ENCODE assay signal across 8 mouse cellular contexts in genomic region chr8:70476333-70477268, GRCm38 (mm10). TPM values are rescaled to one million over a fixed set of nuclear protein-coding genes. Genes with fewer than 3 reads are reported as not detected.
A peak's percentile ranks its signal among the peaks of the same experiment; 100 is the strongest.
DNase-seq lines count a peak whose midpoint lies in the region; ATAC-seq and TF ChIP-seq lines count a peak whose summit lies in the region.

Gene Klhl26 (minus strand): TSS chr8:70476968.

- peak within 1 kb of the TSS; percentile 75 for H3K9ac ChIP-seq in forebrain, embryonic 16.5 days (replicated peaks; ENCODE audit: low read depth, low read length)
- H3K9ac ChIP-seq in lung, embryonic 14.5 days: peak within 1 kb of the TSS; percentile 91

- peaks cover 20% of the 10 kb centered on the region for H3K27me3 ChIP-seq in G1E (ENCODE audit: insufficient read depth, low read length)
- no peaks in the 10 kb centered on the region; the same call in 1 of the 2 replicates for H3K27me3 ChIP-seq in forebrain, embryonic 16.5 days (replicated peaks; ENCODE audit: control insufficient read depth, insufficient read depth, low read length)
- H3K27me3 ChIP-seq in lung, embryonic 14.5 days (ENCODE audit: insufficient read depth, low read length): no peaks in the 10 kb centered on the region; the same call in 1 of the 2 replicates
- H3K27me3 ChIP-seq in thymus, adult 2 months (ENCODE audit: control insufficient read depth, insufficient read depth, low read length): 0 out of 2 replicates have a peak, but pooled peaks cover 3% of the 10 kb centered on the region

- H3K4me3 ChIP-seq in G1E (ENCODE audit: low read depth, low read length): peak within 1 kb of the TSS; percentile 90
- H3K4me3 ChIP-seq in forebrain, embryonic 16.5 days (replicated peaks; ENCODE audit: low read length): peak within 1 kb of the TSS; percentile 58
- peak within 1 kb of the TSS; percentile 97 for H3K4me3 ChIP-seq in layer of hippocampus, adult 2 months
- peak within 1 kb of the TSS; percentile 70 for H3K4me3 ChIP-seq in lung, embryonic 14.5 days (ENCODE audit: low read depth, low read length)
- peak within 1 kb of the TSS; percentile 74 for H3K4me3 ChIP-seq in olfactory bulb, adult 2 months (ENCODE audit: insufficient read depth, low read depth, low read length)
- peak within 1 kb of the TSS; percentile 80 for H3K4me3 ChIP-seq in thymus, adult 2 months (ENCODE audit: control insufficient read depth, insufficient read depth, low read length)

- H3K36me3 ChIP-seq in G1E (replicated peaks): peaks cover 31% of the 10 kb centered on the region
- H3K36me3 ChIP-seq in forebrain, embryonic 16.5 days (ENCODE audit: control insufficient read depth, insufficient read depth): no peaks in the 10 kb centered on the region
- 0 out of 2 replicates have a peak, but pooled peaks cover 4% of the 10 kb centered on the region for H3K36me3 ChIP-seq in lung, embryonic 14.5 days (ENCODE audit: insufficient read depth)
- no peaks in the 10 kb centered on the region for H3K36me3 ChIP-seq in thymus, adult 2 months (ENCODE audit: control insufficient read depth, insufficient read depth, low read length)

- intact Hi-C loops in heart, postnatal 36 days (cut with DNase I): no loop called here

- ATAC-seq in G1E (ENCODE audit: extremely low read depth, insufficient number of reproducible peaks, low FRiP score, poor library complexity, severe bottlenecking): peak; percentile 94
- ATAC-seq in forebrain, embryonic 16.5 days: peak; percentile 84
- ATAC-seq in lung, embryonic 14.5 days (ENCODE audit: insufficient read depth): peak; percentile 89

- no peak within 1 kb of the TSS for H3K27ac ChIP-seq in forebrain, embryonic 16.5 days (ENCODE audit: low read length)
- peak within 1 kb of the TSS; percentile 97 for H3K27ac ChIP-seq in layer of hippocampus, adult 2 months
- H3K27ac ChIP-seq in lung, embryonic 14.5 days (ENCODE audit: low read depth): peak within 1 kb of the TSS; percentile 31
- no peak within 1 kb of the TSS for H3K27ac ChIP-seq in olfactory bulb, adult 2 months (ENCODE audit: insufficient read depth, low read depth, low read length)
- no peak within 1 kb of the TSS for H3K27ac ChIP-seq in thymus, adult 2 months (ENCODE audit: control insufficient read depth, insufficient read depth, low read length)

- no peak for TF ChIP-seq CTCF in G1E (IDR thresholded peaks at IDR 0.05; ENCODE audit: low read depth, low read length)
- TF ChIP-seq CTCF in layer of hippocampus, adult 2 months (conservative IDR thresholded peaks at IDR 0.05): no peak
- no peak for TF ChIP-seq CTCF in lung, embryonic 14.5 days (IDR thresholded peaks at IDR 0.05; ENCODE audit: low read depth)
- no peak for TF ChIP-seq CTCF in olfactory bulb, adult 2 months (IDR thresholded peaks at IDR 0.05; ENCODE audit: insufficient read depth, low read depth, low read length)
- TF ChIP-seq CTCF in thymus, adult 2 months (IDR thresholded peaks at IDR 0.05; ENCODE audit: borderline replicate concordance, control insufficient read depth, extremely low read depth, insufficient read depth, low read length, poor library complexity): no peak

- no peaks in the 10 kb centered on the region for H3K9me3 ChIP-seq in G1E (replicated peaks)
- no peaks in the 10 kb centered on the region for H3K9me3 ChIP-seq in forebrain, embryonic 16.5 days (ENCODE audit: control insufficient read depth, low read length)
- no peaks in the 10 kb centered on the region for H3K9me3 ChIP-seq in lung, embryonic 14.5 days (ENCODE audit: low read depth, low read length)

- H3K4me1 ChIP-seq in G1E (ENCODE audit: insufficient read depth, low read depth, low read length): peaks cover 35% of the 10 kb centered on the region
- peaks cover 14% of the 10 kb centered on the region for H3K4me1 ChIP-seq in forebrain, embryonic 16.5 days (replicated peaks; ENCODE audit: control insufficient read depth, insufficient read depth, low read length)
- H3K4me1 ChIP-seq in lung, embryonic 14.5 days (ENCODE audit: insufficient read depth): peaks cover 3% of the 10 kb centered on the region; the same call in 1 of the 2 replicates
- H3K4me1 ChIP-seq in olfactory bulb, adult 2 months (ENCODE audit: control insufficient read depth, insufficient read depth, low read length): peaks cover 22% of the 10 kb centered on the region
- H3K4me1 ChIP-seq in thymus, adult 2 months (replicated peaks; ENCODE audit: control insufficient read depth, insufficient read depth, low read length): peaks cover 16% of the 10 kb centered on the region

- under 1% methylated on average over 50 of the region's 53 CpGs for WGBS in forebrain, embryonic 16.5 days
- under 1% methylated on average over 52 of the region's 53 CpGs for WGBS in lung, embryonic 14.5 days
- WGBS in olfactory bulb, adult 2 months: under 1% methylated on average over 53 of the region's 53 CpGs
- WGBS in thymus, adult 2 months: under 1% methylated on average over 53 of the region's 53 CpGs

- peak within 1 kb of the TSS; percentile 72 for H3K4me2 ChIP-seq in forebrain, embryonic 16.5 days (ENCODE audit: low read length)
- peak within 1 kb of the TSS; percentile 79 for H3K4me2 ChIP-seq in lung, embryonic 14.5 days

- TF ChIP-seq POLR2A in olfactory bulb, adult 2 months (IDR thresholded peaks at IDR 0.05; ENCODE audit: insufficient read depth, low read depth, low read length): no peak; the same call in 1 of the 2 replicates
- 0 out of 2 replicates have a peak, but pooled peaks have one; percentile 31 for TF ChIP-seq POLR2A in thymus, adult 2 months (IDR thresholded peaks at IDR 0.05; ENCODE audit: control insufficient read depth, extremely low read depth, insufficient read depth, low read length, poor library complexity)

- DNase-seq in G1E (ENCODE audit: low spot score): peak; percentile 95
- DNase-seq in cerebellum, adult 18-20 months: peak; percentile 97 to 98
- DNase-seq in heart, postnatal 36 days: peak; percentile 94 to 96
- peak; percentile 91 to 94 for DNase-seq in layer of hippocampus, adult 2 months (ENCODE audit: low spot score in 2 of 2)
- peak; percentile 98 for DNase-seq in lung, embryonic 14.5 days
- DNase-seq in thymus, adult 2 months: peak; percentile 94

RNA-seq across cellular contexts. Expression of gene Klhl26, which starts in this region (rescaled TPM):
- total RNA-seq in G1E (2014; fragmentation: Nextera tagmentation): 23.6 and 23.8 TPM in 2 replicates
- total RNA-seq in G1E (2017): 11.6 and 13.9 TPM in 2 replicates
- 10.8 and 12.8 TPM in 2 replicates for polyA plus RNA-seq in G1E (2012)
- polyA plus RNA-seq in forebrain, embryonic 16.5 days (2015; fragmentation: Nextera tagmentation; extraction: Ambion mirVana): 23.1 and 26.2 TPM in 2 replicates
- 1 to 10 TPM; 8.1 to 9.4 TPM for total RNA-seq in heart, postnatal 36 days (2021)
- 10 to 100 TPM; 56.8 to 60.2 TPM for total RNA-seq in layer of hippocampus, adult 2 months (2021)
- 21.8 and 24.4 TPM in 2 replicates for polyA plus RNA-seq in lung, embryonic 14.5 days (2014; fragmentation: Nextera tagmentation; extraction: Ambion mirVana)
- polyA plus RNA-seq in olfactory bulb, adult 2 months (2012; ENCODE audit: insufficient read depth, insufficient read length, low replicate concordance, missing spikeins): not detected in 2 replicates
- polyA plus RNA-seq in thymus, adult 2 months (2012; rRNA removed): 43.1 and 44.6 TPM in 2 replicates

Comparison
In these comparisons a context has a peak if more than half of its experiments do, and no peak if none do; other contexts are left out.
1. RNA of gene Klhl26 (polyA plus RNA-seq): 43.1 to 44.6 TPM in thymus, adult 2 months, 23.1 to 26.2 TPM in forebrain, embryonic 16.5 days, 21.8 to 24.4 TPM in lung, embryonic 14.5 days and 10.8 to 12.8 TPM in G1E; not detected in olfactory bulb, adult 2 months; every median in the first group is over 10 times any median in the second.
2. H3K27ac ChIP-seq: peak in layer of hippocampus, adult 2 months (single experiment) and lung, embryonic 14.5 days (single experiment); none in forebrain, embryonic 16.5 days (single experiment), olfactory bulb, adult 2 months (single experiment) and thymus, adult 2 months (single experiment).
3. Peak in every context shown above with its lines, with median percentiles within 50 percentile points of each other: ATAC-seq, DNase-seq and H3K4me3 ChIP-seq.